Mouse (Mus musculus): ENCODE results near the gene Gtpbp3. TPM values are rescaled to one million over a fixed set of nuclear protein-coding genes. Genes with fewer than 3 reads are reported as not detected.
A peak's percentile ranks its signal among the peaks of the same experiment; 100 is the strongest.
"Not testable (repeated sequence)": the region's sequence is repeated elsewhere in the genome, so short reads cannot be mapped to it uniquely, and the experiment has no call there.

The Gtpbp3 gene
- total RNA-seq, 2 experiments from 2014 or later, result 3.5 to 13.5 TPM

DNA sequence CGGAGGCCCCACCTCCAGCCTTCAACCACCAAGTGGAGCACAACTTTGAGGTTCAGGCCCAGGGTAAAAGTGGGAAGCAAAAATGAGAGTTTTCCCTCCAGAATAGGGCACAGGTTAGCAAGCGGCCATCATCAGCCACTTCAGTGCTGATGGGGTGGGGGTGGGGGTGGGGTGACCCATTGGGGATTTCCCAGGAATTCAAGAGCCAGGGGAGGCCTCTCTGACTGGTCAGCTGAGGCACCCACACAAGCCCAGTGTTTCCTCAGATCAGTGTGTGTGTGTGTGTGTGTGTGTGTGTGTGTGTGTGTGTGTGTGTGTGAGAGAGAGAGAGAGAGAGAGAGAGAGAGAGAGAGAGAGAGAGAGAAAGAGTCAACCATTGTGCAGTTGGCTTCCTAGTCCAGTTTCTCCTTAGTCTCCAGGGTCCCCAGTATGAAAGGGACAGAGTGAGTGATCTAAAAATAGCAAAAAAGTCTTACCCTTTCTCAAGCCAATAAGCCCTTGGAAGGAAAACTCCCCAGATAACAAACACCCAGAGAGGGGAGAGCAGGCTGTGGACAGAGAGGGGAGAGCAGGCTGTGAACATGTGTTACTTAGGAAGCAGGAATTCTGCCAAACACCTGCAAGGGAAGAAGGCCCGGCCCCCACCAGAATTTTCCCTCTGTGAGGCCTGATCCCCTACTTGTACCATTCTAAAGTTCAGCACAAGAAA lies 39.4 kb downstream of the Gtpbp3 start:
- ATAC-seq (replicated peaks; ENCODE audit: poor library complexity, severe bottlenecking), result no peak

DNA sequence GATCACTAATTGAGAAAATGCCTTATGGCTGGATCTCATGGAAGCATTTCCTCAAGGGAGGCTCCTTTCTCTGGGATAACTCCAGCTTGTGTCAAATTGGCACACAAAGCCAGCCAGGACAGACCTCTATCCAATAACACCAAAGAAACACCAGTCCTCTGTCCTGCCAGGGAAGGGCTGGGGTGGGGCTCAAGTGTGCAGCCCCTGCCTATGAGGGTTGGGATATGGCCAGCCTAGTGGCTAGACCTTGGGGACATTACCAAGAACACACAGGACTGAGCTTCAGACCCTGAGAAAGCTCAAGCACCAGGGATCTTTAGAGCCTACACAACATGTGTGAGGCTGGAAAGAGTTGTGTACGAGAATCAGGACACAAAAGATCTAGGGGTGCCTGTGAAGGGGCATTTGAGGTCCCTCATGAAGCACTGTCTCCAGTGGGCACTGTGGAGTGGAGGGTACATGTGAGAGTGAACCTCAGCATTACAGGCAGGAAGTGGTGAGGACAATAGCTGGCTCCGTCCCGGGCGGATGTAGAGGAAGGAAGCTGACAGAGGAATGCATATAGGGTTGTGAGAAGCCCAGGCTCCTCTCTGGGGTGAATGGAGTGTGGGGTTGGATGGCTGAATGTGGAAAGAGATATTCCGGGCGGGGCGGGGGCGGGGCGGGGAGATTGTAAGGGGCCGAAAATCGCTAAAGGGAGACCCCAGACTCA lies 40.6 kb downstream of the Gtpbp3 start:
- ATAC-seq (replicated peaks; ENCODE audit: poor library complexity, severe bottlenecking), result peak; percentile 93

DNA sequence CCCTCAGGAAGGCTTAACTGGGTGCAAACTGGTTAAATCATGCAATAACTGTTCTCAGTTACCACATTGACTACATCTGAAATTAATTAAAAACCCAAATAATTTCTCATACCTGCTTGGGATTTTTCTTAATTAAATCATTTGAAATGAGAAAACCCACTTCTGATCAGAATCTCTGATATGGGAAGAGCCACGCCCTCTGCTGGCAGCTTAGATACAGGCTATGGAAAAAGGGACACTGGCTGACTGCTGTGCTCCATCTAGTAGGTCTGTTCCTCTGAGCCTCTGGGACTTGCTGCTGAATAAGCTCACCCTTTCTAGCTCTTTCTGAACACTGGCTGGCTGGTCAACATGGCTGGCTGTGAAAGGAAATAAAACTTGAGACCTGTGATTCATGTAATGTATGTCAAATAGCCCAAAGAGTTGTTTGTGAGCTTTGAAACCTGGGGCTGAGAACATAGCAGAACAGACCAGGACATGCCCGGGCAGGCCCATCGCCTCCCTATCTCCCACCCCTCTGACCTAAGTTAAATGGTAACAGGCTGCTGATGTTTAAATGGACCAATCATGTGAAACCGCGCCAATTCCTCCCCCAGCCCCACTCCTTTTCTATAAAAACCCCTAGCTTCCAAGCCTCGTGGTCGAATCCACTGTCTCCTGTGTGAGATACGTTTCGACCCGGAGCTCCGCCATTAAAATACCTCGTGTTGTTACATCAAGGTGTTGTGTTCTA lies 43.0 kb downstream of the Gtpbp3 start:
- ATAC-seq (replicated peaks; ENCODE audit: poor library complexity, severe bottlenecking), result not testable (repeated sequence)

DNA sequence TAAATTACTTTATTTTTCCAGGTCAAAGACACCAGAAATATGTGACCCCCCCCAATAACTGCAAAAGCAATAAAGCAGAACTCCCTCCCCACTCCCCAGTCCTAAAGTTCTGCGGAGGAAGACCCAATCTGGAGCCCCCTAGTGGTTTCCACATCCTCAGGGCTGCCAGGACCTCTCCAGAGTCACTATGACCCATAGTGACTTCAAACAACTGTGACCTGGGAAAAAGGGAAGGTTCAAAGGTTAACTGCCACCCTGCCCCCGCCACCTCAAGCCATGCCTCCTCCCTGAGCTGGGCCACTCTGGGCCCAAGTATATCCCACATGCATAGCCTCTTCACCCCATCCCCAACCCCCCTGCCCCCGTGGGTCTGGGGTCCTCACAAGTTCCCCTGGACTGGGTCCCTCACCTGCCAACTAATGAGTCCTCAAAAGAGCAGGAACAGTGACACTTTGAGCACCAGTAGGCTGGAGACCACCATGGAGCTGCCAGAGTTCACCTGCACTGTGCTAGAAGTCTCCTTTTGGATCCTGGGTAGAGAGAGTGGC lies 46.4 kb downstream of the Gtpbp3 start:
- ATAC-seq (replicated peaks; ENCODE audit: poor library complexity, severe bottlenecking), result no peak

DNA sequence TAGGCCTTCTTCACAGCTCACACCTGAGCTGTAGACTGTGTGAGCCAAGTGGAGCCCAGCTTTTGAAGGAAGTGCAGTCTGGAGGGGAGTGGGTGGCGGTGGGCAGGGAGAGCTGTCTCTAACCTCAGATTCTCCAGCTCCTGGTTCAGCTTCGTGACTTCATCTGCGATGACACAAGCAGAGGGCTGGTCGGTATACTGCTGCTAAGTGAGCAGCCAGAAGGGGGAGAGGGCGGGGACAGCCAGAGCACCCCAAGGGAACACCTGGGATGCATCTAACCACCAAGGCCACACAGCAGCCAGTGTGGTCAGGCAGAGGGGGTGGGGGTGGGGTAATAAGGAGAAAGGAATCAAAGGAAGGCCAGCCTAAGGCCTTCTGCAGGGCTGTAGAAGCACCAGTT lies 47.8 kb downstream of the Gtpbp3 start:
- ATAC-seq (replicated peaks; ENCODE audit: poor library complexity, severe bottlenecking), result peak; percentile 46

DNA sequence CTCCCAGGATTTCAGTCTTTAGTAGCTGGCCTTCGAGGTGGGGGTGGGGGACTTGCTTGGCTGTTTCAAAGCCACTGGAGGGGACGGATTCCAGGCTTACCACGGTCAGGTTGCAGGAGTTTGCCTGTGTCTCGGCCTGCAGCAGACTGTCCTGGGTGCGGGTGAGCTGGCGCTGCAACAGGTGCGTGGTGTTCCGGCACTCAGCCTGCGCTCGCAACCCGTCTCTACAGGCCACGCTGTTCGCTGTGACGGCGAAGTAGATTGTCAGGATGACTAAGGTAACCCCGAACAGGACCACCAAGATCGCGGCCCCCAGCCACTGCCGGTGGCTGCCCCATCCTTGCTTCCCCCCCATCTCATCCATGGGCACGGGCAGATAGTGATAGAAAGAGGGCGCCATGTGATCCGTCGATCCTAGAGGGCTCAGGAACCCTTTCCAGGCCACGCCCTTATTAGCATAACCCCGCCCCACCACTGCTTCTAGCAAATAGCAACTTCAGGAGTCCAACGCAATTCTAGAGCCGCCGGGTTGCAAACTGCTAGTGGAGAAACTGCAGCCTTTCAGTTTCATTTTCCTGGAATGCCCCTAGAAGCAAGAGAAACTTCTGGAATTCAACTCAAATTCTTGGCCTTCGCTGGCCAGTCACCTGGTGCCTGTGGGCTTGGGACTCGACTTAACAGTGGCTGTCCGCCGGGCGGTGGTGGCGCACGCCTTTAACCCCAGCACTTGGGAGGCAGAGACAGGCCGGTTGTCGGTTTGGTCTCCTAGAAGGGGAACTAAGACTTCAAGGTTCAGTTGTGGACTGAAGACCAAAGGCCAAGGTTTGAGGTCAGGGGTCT lies 49.3 kb downstream of the Gtpbp3 start, which contains the start of gene Bst2:
Bst2 (minus strand) TSS at position 429 of the 840 bp plus-strand sequence.
- ATAC-seq (replicated peaks; ENCODE audit: poor library complexity, severe bottlenecking), result peak; percentile 90

DNA sequence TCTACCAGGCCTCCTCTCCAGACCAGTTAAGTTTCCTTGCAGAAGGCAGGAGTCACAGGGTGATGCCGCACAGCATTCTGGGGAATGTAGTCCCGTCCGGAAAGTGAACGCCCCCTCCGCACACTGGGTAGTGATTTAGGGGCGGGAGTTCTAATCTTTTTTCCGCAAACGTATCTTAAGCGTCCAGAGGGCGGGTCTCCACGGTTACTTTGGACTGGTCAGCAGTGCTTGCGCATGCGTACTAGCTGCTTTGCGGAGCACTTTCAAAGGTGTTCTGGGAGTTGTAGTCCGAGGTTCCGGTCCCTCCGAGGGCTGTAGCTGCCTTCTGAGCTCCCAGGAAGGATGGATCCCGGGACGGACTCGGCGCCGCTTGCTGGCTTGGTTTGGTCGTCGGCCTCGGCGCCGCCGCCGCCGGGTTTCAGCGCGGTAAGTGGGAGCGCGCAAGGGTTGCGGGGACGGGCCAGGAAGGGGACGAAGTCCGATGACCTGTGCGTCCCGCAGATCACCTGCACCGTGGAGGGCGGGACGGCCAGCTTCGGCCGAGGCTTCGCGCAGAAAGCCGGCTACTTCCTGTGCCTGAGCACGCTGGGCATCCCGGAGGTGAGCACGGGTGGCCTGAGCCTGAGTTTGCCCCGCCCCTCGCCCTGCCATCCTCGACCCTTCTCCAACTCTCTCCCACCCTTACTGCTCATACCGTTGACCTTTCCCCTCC lies 54.9 kb downstream of the Gtpbp3 start, which contains the start of gene Mvb12a:
Mvb12a (plus strand) TSS at position 291 of the 712 bp plus-strand sequence.
- peak; percentile 96 for ATAC-seq (replicated peaks; ENCODE audit: poor library complexity, severe bottlenecking)

DNA sequence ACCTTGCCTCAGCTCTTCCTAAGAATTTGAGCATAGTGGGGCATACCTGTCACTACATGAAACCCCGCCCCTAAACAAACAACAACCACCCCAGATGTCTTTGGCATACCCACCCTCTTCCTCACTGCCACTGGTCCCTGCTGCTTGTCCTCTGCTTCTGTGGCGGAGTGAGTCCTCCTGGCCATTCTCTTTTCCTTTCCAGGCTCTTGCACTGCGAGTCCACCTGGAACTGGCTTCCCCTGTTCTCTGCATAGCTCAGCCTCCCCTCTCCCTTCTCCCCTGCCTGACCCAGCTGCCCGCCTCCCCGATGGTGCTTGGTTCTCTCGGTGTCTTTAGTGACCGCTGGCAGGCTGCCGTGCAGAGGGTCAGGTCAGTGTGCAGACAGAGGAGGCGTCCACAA lies 55.9 kb downstream of the Gtpbp3 start:
- no peak for ATAC-seq (replicated peaks; ENCODE audit: poor library complexity, severe bottlenecking)

DNA sequence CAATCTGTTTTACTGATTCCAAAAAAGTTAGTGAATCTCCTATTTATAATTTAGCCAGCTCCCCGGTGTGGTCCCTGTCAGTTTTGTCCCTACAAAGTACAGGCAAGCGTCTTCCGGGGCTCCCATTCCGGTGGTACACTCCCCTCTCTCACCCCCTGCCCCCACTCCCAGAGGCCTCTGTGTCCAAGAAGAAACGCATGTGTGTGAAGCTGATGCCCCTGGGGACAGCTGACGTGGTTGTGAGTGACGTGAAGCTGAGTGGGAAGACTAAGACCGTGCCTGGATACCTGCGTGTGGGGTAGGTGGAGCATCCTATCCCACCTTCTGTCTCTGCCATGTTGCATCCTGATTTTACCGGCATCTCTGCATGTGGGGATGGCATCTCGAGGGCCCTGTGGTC lies 57.1 kb downstream of the Gtpbp3 start:
- no peak for ATAC-seq (replicated peaks; ENCODE audit: poor library complexity, severe bottlenecking)

DNA sequence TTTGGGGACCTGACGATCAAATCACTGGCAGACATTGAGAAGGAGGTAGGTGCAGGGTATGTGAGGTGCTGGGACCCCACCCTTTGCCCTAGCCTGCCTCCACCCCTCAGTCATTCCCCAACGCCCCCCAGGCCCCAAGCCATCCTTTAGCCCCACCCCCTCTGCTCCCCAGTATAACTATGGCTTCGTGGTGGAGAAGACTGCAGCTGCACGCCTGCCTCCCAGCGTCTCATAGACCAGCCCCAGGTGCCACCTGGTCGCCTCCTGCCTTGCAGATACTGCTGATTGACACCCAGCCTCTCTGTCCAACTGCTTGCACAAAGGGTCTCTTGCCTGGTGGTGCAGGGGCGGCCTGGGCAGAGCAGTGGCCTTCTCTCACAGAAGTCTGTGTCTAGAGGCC lies 59.7 kb downstream of the Gtpbp3 start:
- no peak for ATAC-seq (replicated peaks; ENCODE audit: poor library complexity, severe bottlenecking)

Other genes with a start within 250 kb of the Gtpbp3 start
- gene Myo9b, start 215.4 kb upstream of the Gtpbp3 start, total RNA-seq (2014; fragmentation: Nextera tagmentation), result 35.5 and 51.5 TPM in 2 replicates
- 34.8 and 38.6 TPM in 2 replicates for gene Myo9b, start 215.4 kb upstream of the Gtpbp3 start, total RNA-seq (2017)
- 17.7 and 36.8 TPM in 2 replicates for gene Haus8, start 215.2 kb upstream of the Gtpbp3 start, total RNA-seq (2014; fragmentation: Nextera tagmentation)
- 55.1 and 56.2 TPM in 2 replicates for gene Haus8, start 215.2 kb upstream of the Gtpbp3 start, total RNA-seq (2017)
- 108 and 154 TPM in 2 replicates for gene Use1, start 121.3 kb upstream of the Gtpbp3 start, total RNA-seq (2014; fragmentation: Nextera tagmentation)
- gene Use1, start 121.3 kb upstream of the Gtpbp3 start, total RNA-seq (2017), result 140 and 156 TPM in 2 replicates
- gene Ocel1, start 116.8 kb upstream of the Gtpbp3 start, total RNA-seq (2014; fragmentation: Nextera tagmentation), result 8.8 and 12.4 TPM in 2 replicates
- 8.9 TPM in 2 replicates for gene Ocel1, start 116.8 kb upstream of the Gtpbp3 start, total RNA-seq (2017)
- gene Nr2f6, start 106.1 kb upstream of the Gtpbp3 start, total RNA-seq (2014; fragmentation: Nextera tagmentation), result 1.3 and 7.5 TPM in 2 replicates
- 3.3 and 4.1 TPM in 2 replicates for gene Nr2f6, start 106.1 kb upstream of the Gtpbp3 start, total RNA-seq (2017)
- gene Ushbp1, start 92.3 kb upstream of the Gtpbp3 start, total RNA-seq (2014; fragmentation: Nextera tagmentation), result not detected in 2 replicates
- not detected in 2 replicates for gene Ushbp1, start 92.3 kb upstream of the Gtpbp3 start, total RNA-seq (2017)
- gene Babam1, start 91.2 kb upstream of the Gtpbp3 start, total RNA-seq (2014; fragmentation: Nextera tagmentation), result 70.0 and 84.9 TPM in 2 replicates
- 98.5 and 101 TPM in 2 replicates for gene Babam1, start 91.2 kb upstream of the Gtpbp3 start, total RNA-seq (2017)
- 11.1 and 11.7 TPM in 2 replicates for gene Ankle1, start 82.1 kb upstream of the Gtpbp3 start, total RNA-seq (2014; fragmentation: Nextera tagmentation)
- gene Ankle1, start 82.1 kb upstream of the Gtpbp3 start, total RNA-seq (2017), result 11.3 and 12.4 TPM in 2 replicates
- gene Abhd8, start 24.4 kb upstream of the Gtpbp3 start, total RNA-seq (2014; fragmentation: Nextera tagmentation), result 1.6 and 7.4 TPM in 2 replicates
- 4.7 and 5.4 TPM in 2 replicates for gene Abhd8, start 24.4 kb upstream of the Gtpbp3 start, total RNA-seq (2017)
- gene Mrpl34, start 23.1 kb upstream of the Gtpbp3 start, total RNA-seq (2014; fragmentation: Nextera tagmentation), result 56.5 and 77.6 TPM in 2 replicates
- gene Mrpl34, start 23.1 kb upstream of the Gtpbp3 start, total RNA-seq (2017), result 62.2 and 79.8 TPM in 2 replicates
- gene Dda1, start 18.9 kb upstream of the Gtpbp3 start, total RNA-seq (2014; fragmentation: Nextera tagmentation), result 24.0 and 34.2 TPM in 2 replicates
- 16.9 and 20.3 TPM in 2 replicates for gene Dda1, start 18.9 kb upstream of the Gtpbp3 start, total RNA-seq (2017)
- 0.43 and 2.5 TPM in 2 replicates for gene Ano8, start 2.1 kb upstream of the Gtpbp3 start, total RNA-seq (2014; fragmentation: Nextera tagmentation)
- 1.9 and 4.5 TPM in 2 replicates for gene Ano8, start 2.1 kb upstream of the Gtpbp3 start, total RNA-seq (2017)
- not detected in 2 replicates for gene Plvap, start 23.6 kb downstream of the Gtpbp3 start, total RNA-seq (2014; fragmentation: Nextera tagmentation)
- gene Plvap, start 23.6 kb downstream of the Gtpbp3 start, total RNA-seq (2017), result 0.10 and 0.43 TPM in 2 replicates
- gene Ccdc194, start 37.6 kb downstream of the Gtpbp3 start, total RNA-seq (2014; fragmentation: Nextera tagmentation), result not detected in 2 replicates
- gene Ccdc194, start 37.6 kb downstream of the Gtpbp3 start, total RNA-seq (2017), result not detected in 2 replicates
- gene Bst2, start 49.4 kb downstream of the Gtpbp3 start, total RNA-seq (2014; fragmentation: Nextera tagmentation), result 47.0 and 55.7 TPM in 2 replicates
- gene Bst2, start 49.4 kb downstream of the Gtpbp3 start, total RNA-seq (2017), result 49.1 and 58.3 TPM in 2 replicates
- 50.2 and 64.1 TPM in 2 replicates for gene Mvb12a, start 54.8 kb downstream of the Gtpbp3 start, total RNA-seq (2014; fragmentation: Nextera tagmentation)
- 55.0 and 56.6 TPM in 2 replicates for gene Mvb12a, start 54.8 kb downstream of the Gtpbp3 start, total RNA-seq (2017)
- not detected in 2 replicates for gene Tmem221, start 70.8 kb downstream of the Gtpbp3 start, total RNA-seq (2014; fragmentation: Nextera tagmentation)
- gene Tmem221, start 70.8 kb downstream of the Gtpbp3 start, total RNA-seq (2017), result not detected in 2 replicates
- gene Nxnl1, start 78.5 kb downstream of the Gtpbp3 start, total RNA-seq (2014; fragmentation: Nextera tagmentation), result not detected in 2 replicates
- 0.36 TPM in 1 of 2 replicates, not detected in the other for gene Nxnl1, start 78.5 kb downstream of the Gtpbp3 start, total RNA-seq (2017)
- 7.8 and 10.2 TPM in 2 replicates for gene Slc27a1, start 80.8 kb downstream of the Gtpbp3 start, total RNA-seq (2014; fragmentation: Nextera tagmentation)
- 3.3 and 6.2 TPM in 2 replicates for gene Slc27a1, start 80.8 kb downstream of the Gtpbp3 start, total RNA-seq (2017)
- gene Pgls, start 104.1 kb downstream of the Gtpbp3 start, total RNA-seq (2014; fragmentation: Nextera tagmentation), result 143 and 180 TPM in 2 replicates
- 155 and 185 TPM in 2 replicates for gene Pgls, start 104.1 kb downstream of the Gtpbp3 start, total RNA-seq (2017)
- gene Fam129c, start 109.5 kb downstream of the Gtpbp3 start, total RNA-seq (2014; fragmentation: Nextera tagmentation), result 11.6 and 11.7 TPM in 2 replicates
- 0.69 and 6.1 TPM in 2 replicates for gene Fam129c, start 109.5 kb downstream of the Gtpbp3 start, total RNA-seq (2017)
- 93.8 and 107 TPM in 2 replicates for gene Colgalt1, start 122.9 kb downstream of the Gtpbp3 start, total RNA-seq (2014; fragmentation: Nextera tagmentation)
- 77.1 and 84.4 TPM in 2 replicates for gene Colgalt1, start 122.9 kb downstream of the Gtpbp3 start, total RNA-seq (2017)
- 0.60 TPM in 1 of 2 replicates, not detected in the other for gene Unc13a, start 183.7 kb downstream of the Gtpbp3 start, total RNA-seq (2014; fragmentation: Nextera tagmentation)
- gene Unc13a, start 183.7 kb downstream of the Gtpbp3 start, total RNA-seq (2017), result 0.04 and 1.8 TPM in 2 replicates
- gene Jak3, start 188.2 kb downstream of the Gtpbp3 start, total RNA-seq (2014; fragmentation: Nextera tagmentation), result 10.9 and 17.5 TPM in 2 replicates
- 7.2 and 8.1 TPM in 2 replicates for gene Jak3, start 188.2 kb downstream of the Gtpbp3 start, total RNA-seq (2017)
- gene Insl3, start 201.1 kb downstream of the Gtpbp3 start, total RNA-seq (2014; fragmentation: Nextera tagmentation), result 14.1 and 16.3 TPM in 2 replicates
- gene Insl3, start 201.1 kb downstream of the Gtpbp3 start, total RNA-seq (2017), result 1.2 and 4.4 TPM in 2 replicates
- 1.4 TPM in 1 of 2 replicates, not detected in the other for gene B3gnt3, start 213.7 kb downstream of the Gtpbp3 start, total RNA-seq (2014; fragmentation: Nextera tagmentation)
- 0.39 TPM in 1 of 2 replicates, not detected in the other for gene B3gnt3, start 213.7 kb downstream of the Gtpbp3 start, total RNA-seq (2017)
- 62.4 and 98.0 TPM in 2 replicates for gene Fcho1, start 237.6 kb downstream of the Gtpbp3 start, total RNA-seq (2014; fragmentation: Nextera tagmentation)
- 39.8 and 76.7 TPM in 2 replicates for gene Fcho1, start 237.6 kb downstream of the Gtpbp3 start, total RNA-seq (2017)